Mouse (Mus musculus) MEL-GATA-1-ER (cell line): ENCODE measurements around the gene Aff2.

Source experiments
- DNase-seq: peaks from one replicate; pipeline ENCODE4 v3.0.0-alpha.2; 2012; ENCODE audit warnings: low read depth; ENCODE audit errors: extremely low read depth

Gene Aff2

GRCm38 (mm10) chrX:69738972-69739371 is 378.9 kb downstream of the Aff2 start:
- DNase-seq, result no peak

DNA sequence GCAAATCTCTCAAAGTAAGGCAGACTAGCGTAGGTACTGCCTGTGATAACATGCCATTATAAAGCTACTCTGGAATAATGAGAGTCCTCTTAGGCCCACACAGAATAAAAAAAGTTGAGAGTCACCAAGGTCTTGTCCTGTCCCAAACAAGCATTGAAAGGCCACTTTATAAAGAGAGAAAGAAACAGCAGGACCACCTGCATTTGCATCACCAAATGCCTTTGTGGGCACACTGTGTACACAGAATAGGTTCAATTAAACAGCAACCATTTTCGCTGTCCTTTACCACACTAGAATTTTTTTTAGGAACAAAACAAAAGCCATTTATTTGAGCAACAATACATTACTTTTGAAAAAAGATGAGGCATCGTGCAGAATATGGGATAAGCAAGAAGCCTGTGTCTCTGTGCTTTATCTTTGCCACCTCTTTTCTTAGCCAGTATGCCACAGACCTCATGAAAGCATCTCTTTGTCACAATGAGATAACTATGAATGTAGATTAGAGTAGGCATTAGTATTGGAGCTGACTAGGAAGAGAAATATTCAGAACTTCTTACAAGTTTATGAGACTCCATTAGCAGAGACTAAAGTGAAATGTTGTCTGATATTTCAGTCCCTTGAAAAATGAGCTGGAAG is 385.0 kb downstream of the Aff2 start:
- DNase-seq, result no peak

GRCm38 (mm10) chrX:69801890-69802439 is 441.9 kb downstream of the Aff2 start:
- DNase-seq, result no peak

DNA sequence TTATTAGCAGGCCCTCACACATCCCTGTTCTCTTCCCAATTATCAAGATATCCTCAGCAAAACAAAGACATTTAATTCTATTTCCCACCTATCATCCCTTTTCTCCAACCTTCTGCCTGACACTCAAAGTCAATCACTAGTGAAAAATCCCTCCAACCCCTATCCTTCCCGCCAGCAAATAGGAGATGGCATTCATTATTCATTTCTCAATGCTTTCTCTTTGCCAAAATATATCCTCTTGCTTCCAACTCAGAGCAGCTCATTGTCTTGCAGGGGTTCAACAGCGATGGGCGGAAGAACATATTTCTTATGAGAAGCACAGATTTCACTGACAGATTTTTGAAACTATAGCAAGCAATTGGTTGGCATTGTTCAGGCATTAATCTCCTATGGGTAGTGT is 442.4 kb downstream of the Aff2 start:
- DNase-seq, result no peak

GRCm38 (mm10) chrX:69811798-69812197 is 451.7 kb downstream of the Aff2 start:
- no peak for DNase-seq

- no peak for DNase-seq
Observed at GRCm38 (mm10) chrX:69815054-69815453, 455.0 kb downstream of the Aff2 start.

DNA sequence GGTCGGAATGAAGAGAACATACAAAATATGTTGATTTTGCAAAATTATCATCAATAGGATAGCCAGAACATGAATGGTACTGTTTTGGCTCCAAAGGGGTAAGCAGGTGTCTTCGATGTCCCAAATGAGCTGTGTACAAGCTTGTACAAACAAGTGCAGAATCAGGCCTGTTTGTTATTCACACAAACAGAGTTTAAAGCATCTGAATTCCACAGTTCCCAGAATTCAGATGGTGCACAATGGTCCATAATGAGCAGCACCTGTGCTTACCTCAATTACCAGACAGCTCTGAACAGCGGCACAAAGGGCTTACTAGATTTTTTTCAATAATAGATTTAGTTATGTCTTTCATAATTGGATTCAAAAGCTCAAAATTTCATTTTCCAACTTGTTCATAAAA is 457.6 kb downstream of the Aff2 start:
- no peak for DNase-seq

DNA sequence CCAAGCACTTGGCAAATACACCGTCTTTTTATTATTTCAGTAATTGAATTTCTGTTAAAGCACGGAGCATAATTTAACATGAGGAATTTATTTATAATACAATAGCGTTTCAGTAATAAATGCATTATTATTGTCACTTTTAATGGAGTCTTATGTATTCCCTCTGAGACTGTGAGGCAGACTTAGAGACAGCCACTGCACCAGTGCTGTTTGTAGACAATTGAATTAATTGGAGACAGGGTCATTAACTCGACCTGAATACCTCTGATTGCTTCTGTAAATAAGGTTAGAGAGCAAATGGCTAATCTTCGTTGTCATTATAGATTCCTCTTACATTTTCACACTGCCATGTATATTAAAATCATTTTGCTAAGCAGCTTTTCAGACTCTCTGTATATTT is 458.1 kb downstream of the Aff2 start:
- no peak for DNase-seq

GRCm38 (mm10) chrX:69867601-69868000 is 507.5 kb downstream of the Aff2 start:
- DNase-seq, result no peak

DNA sequence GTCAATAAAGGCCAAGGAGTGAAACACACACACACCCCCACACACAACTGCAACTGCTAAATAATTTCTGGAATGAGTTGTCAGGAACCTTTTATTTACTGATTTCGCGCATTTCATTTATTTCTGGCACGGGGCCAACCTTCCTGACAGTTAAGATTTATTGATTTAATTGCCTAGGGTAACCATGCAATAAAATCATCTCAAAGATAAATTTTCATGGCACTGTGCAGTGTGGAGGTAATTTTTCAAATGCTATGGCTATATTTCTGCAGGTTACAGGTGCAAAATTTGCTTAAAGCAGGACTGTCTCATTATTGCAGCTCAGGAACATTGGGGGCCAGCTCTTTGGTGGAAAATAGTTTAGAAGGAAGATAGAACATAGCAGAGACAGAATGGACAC is 531.6 kb downstream of the Aff2 start:
- no peak for DNase-seq
